Mouse (Mus musculus): ENCODE data around the gene Rhbdd1.

Gene Rhbdd1

DNA sequence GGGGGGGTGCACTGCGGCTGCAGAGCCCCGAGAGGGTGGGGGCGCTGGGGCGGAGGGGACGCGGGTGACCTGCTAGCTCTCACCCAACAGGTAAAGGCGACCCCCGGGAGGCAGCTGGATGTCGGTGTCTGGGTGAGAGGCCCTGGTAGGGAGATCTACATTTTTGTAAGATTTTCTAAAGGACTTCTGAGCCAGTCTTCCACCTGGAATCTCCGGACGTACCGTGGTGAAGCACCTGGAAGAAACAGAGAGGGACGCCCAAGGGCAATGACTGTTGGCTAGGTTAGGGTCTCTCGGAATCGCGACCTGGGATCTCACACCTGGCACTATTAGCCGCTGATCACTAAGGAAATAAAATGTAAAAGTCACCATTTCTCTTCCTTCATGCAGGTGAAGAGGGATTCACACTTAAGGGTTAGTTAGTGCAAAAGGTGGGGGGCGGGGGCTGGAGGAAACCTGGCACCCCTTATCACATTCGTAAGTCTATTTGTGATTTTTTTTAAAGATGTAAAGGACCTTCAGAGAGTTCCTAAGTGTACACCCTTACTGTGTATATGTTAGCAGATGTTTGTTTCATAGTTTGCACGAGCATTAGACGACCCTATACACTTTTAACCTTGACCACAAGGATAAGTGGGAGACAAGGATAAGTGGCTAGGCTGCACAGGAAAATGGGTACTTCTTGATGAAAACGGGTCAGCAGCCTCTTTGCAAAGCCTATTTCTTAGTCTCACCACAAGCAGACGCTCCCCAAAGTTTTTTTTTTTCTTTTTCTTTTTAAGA lies 24.1 kb upstream of the Rhbdd1 start:
- DNase-seq (ENCODE audit: low spot score in 2 of 2): peak in 1 of 2 experiments; percentile 30

GRCm38 (mm10) chr1:82292771-82293170 lies 23.5 kb upstream of the Rhbdd1 start:
- peak; percentile 79 to 82 for DNase-seq (ENCODE audit: low spot score in 2 of 2)

DNA sequence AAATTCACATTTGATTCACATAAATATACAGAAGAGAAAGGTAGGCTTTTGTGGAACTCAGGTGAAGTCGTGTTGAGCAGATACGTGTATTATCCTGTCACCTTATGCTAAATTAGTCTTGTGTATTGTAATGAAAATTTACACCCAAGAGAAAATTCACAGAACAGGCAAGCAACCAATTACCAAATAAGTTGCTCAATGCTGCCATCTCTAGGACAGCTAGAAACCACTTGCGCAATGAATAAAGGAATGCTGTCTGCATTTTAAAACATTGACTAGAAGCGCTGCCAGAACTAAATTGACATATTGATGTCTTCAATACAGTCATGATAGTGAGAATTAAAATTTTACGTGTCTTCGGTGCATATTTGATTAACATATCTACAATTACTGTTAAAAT lies 22.1 kb upstream of the Rhbdd1 start:
- DNase-seq (ENCODE audit: low spot score in 2 of 2): peak; percentile 33 to 67

GRCm38 (mm10) chr1:82298586-82298985 lies 17.7 kb upstream of the Rhbdd1 start:
- no peak for DNase-seq (ENCODE audit: low spot score in 2 of 2)

GRCm38 (mm10) chr1:82304483-82304882 lies 11.8 kb upstream of the Rhbdd1 start:
- DNase-seq (ENCODE audit: low spot score in 2 of 2): no peak

DNA sequence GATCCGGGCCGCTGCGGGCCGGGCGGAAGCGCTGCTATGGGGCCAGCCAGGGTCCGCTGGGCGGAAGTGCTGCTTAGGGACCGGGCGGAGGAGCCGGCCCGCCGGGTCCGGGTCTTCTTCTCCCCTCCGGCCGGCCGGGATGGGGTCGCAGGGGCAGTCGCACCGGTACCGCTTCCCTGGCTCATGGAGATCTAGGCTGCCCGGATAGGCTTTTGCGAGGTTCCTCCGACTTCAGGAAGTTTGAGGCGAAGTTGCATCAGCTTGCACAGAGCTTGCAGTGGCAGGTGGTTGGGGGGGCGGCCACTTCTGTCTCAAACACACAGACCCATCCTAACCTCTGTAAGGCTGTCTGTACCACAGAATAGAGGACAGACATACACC lies 484 bp downstream of the Rhbdd1 start:
- no peak for DNase-seq (ENCODE audit: low spot score in 2 of 2)

GRCm38 (mm10) chr1:82320456-82320855 lies 4.2 kb downstream of the Rhbdd1 start:
- peak; percentile 22 to 28 for DNase-seq (ENCODE audit: low spot score in 2 of 2)

GRCm38 (mm10) chr1:82320864-82321263 lies 4.6 kb downstream of the Rhbdd1 start:
- DNase-seq (ENCODE audit: low spot score in 2 of 2): no peak

- no peak for DNase-seq (ENCODE audit: low spot score in 2 of 2)
Measured at GRCm38 (mm10) chr1:82321441-82321840, 5.2 kb downstream of the Rhbdd1 start.

DNA sequence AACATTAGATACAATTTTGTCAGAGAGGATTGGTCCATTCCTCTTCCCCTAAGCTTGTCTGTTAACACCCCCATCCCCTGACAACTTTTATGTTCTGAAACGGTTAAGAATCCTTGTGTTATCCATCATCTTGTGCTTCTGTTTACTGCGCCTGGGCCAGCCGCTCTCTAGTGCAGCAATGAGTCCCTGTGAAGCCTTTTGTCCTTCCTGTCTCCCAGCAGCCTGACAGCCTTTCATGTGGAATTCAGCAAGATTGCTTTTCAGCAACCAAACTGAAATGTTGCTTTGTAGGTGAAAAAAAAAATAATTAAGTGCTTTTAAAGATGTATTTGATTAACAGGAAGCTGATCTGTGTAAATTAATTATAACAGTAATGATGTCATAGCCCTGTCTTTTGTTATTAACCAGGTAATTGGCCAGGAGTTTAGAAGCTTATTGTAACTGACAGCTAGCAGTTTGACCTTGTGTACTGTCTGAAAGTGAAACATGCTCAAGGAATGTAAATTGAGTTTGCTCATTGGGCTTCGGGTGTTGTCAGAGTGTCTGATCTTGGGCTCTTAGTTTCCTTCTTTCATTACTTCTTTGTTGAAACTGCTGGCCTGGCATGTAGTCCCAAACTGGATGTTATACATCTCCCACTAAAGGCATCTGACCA lies 8.0 kb downstream of the Rhbdd1 start:
- no peak for DNase-seq (ENCODE audit: low spot score in 2 of 2)

DNA sequence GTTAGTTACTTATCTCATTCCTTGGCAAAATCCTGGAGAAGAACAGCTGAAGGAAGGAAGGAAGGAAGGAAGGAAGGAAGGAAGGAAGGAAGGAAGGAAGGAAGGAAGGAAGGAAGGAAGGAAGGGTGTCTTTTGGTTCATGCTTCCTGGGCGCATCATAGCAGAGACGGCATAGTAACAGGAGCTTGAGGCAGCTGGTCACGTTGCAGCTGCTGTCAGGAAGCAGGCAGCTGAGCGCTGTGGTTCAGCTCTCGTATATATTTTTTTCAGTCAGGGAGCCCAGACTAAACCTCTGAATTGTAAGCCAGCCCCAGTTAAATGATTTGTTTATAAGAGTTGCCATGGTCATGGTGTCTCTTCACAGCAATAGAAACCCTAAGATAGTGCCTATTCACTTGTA lies 9.9 kb downstream of the Rhbdd1 start:
- DNase-seq (ENCODE audit: low spot score in 2 of 2): no peak

- DNase-seq (ENCODE audit: low spot score in 2 of 2): no peak
Measured at GRCm38 (mm10) chr1:82328033-82328775, 12.0 kb downstream of the Rhbdd1 start.

- DNase-seq (ENCODE audit: low spot score in 2 of 2): no peak
Measured at GRCm38 (mm10) chr1:82329237-82329953, 13.1 kb downstream of the Rhbdd1 start.

DNA sequence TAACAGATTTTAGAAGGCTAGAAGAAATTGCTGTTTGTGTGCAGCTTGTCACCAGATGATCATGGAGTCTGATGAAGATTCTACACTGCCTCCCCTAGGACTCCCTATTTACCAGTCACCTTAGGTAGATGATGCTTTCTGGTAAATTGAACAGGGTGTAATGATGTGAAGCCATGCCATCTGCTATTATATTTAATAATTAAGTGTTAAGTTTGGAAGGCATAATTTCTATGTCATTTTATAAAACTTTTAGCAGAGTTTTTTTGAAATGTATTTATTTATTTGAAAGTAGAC lies 13.6 kb downstream of the Rhbdd1 start:
- DNase-seq (ENCODE audit: low spot score in 2 of 2): no peak

GRCm38 (mm10) chr1:82334506-82334905 lies 18.3 kb downstream of the Rhbdd1 start:
- no peak for DNase-seq (ENCODE audit: low spot score in 2 of 2)

- no peak for DNase-seq (ENCODE audit: low spot score in 2 of 2)
Measured at GRCm38 (mm10) chr1:82353089-82353488, 36.8 kb downstream of the Rhbdd1 start.

GRCm38 (mm10) chr1:82353755-82354154 lies 37.5 kb downstream of the Rhbdd1 start:
- DNase-seq (ENCODE audit: low spot score in 2 of 2): no peak

- peak; percentile 11 to 21 for DNase-seq (ENCODE audit: low spot score in 2 of 2)
Measured at GRCm38 (mm10) chr1:82358871-82359647, 42.8 kb downstream of the Rhbdd1 start.

DNA sequence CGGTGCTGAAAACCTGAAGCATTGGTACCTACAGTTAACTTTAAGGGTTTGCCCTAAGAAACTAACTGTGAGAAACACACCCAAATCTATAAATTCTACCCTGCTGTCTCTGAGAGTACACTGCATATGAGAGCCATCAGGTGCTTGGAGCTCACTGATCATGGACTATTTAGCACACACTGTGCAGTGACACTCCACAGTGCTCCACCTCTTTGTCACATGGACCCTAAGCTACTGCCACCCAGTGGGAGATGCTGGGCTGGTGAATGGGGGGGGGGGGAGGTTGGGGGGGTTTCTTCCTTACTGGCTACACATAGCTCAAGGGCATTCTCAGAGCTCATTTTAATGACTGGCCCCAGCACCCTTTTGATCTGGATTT lies 43.4 kb downstream of the Rhbdd1 start:
- DNase-seq (ENCODE audit: low spot score in 2 of 2): no peak

DNA sequence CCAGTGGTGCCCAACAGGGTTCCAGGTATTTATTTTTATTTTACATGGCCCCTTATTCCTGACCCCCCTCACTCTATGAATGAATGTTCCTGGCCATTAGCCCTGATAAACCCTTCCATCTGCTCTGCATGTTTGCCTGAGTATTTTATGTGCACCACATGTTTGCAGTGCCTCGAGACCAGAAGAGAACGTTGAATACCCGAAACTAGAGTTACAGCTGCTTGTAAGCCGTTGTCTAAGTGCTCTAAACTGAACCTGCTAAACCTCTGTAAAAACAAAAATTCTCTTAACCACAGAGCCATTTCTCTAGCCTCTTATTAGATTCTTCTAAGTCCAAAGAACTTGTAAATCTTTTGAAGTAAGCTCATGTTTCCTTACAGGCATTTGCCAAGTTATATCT lies 45.0 kb downstream of the Rhbdd1 start:
- DNase-seq (ENCODE audit: low spot score in 2 of 2): no peak

GRCm38 (mm10) chr1:82362165-82362564 lies 45.9 kb downstream of the Rhbdd1 start:
- peak; percentile 11 to 15 for DNase-seq (ENCODE audit: low spot score in 2 of 2)

Measured in right cerebral cortex, adult 2 months (tissue).